Mouse (Mus musculus) liver, embryonic 18 days (tissue): ENCODE results near the gene Vmn1r41. TPM values are rescaled to one million over a fixed set of nuclear protein-coding genes. Genes with fewer than 3 reads are reported as not detected.

Source experiments
- polyA plus RNA-seq: library from polyadenylated mRNA; depleted of rRNA; stranded (reverse); fragments of >200 nt; gene quantifications from 2 replicates; pipeline ENCODE4 v1.2.3, GENCODE M21; 2012; rRNA removed

Gene Vmn1r41
- polyA plus RNA-seq: not detected in 2 replicates

GRCm38 (mm10) chr6:89740466-89740865 is at the start of gene Vmn1r41:
Gene Vmn1r41, plus strand, starts transcription at chr6:89740766.

GRCm38 (mm10) chr6:89707240-89707639 is 33.3 kb upstream of the Vmn1r41 start, which contains the start of gene Vmn1r40:
Gene Vmn1r40, plus strand, starts transcription at chr6:89707540.

Other genes with a start within 250 kb of the Vmn1r41 start
- gene Chchd6, start 145.1 kb upstream of the Vmn1r41 start, polyA plus RNA-seq: 9.9 and 10.2 TPM in 2 replicates
- 2.2 and 2.5 TPM in 2 replicates for gene Txnrd3, start 96.8 kb upstream of the Vmn1r41 start, polyA plus RNA-seq
- not detected in 2 replicates for gene Vmn1r40, start 33.2 kb upstream of the Vmn1r41 start, polyA plus RNA-seq
- not detected in 2 replicates for gene Vmn1r42, start 135.6 kb downstream of the Vmn1r41 start, polyA plus RNA-seq
- gene Vmn1r43, start 135.6 kb downstream of the Vmn1r41 start, polyA plus RNA-seq: not detected in 2 replicates
- gene Vmn1r44, start 142.9 kb downstream of the Vmn1r41 start, polyA plus RNA-seq: not detected in 2 replicates
- not detected in 2 replicates for gene Vmn1r45, start 199.8 kb downstream of the Vmn1r41 start, polyA plus RNA-seq
- gene Vmn1r46, start 228.5 kb downstream of the Vmn1r41 start, polyA plus RNA-seq: not detected in 2 replicates